Mouse (Mus musculus): Measurements from ENCODE around the gene Slfn2. TPM values are rescaled to one million over a fixed set of nuclear protein-coding genes. Genes with fewer than 3 reads are reported as not detected.

Gene Slfn2
- 16.3 and 18.4 TPM in 2 replicates for polyA plus RNA-seq (2012; rRNA removed; ENCODE audit: low replicate concordance)

GRCm38 (mm10) chr11:83064946-83065345 lies at the start of gene Slfn2:
Gene Slfn2 (plus strand): TSS chr11:83065112.

GRCm38 (mm10) chr11:83020621-83021020 lies 44.3 kb upstream of the Slfn2 start, which contains the start of gene Slfn8:
Gene Slfn8 (minus strand): TSS chr11:83020810.

GRCm38 (mm10) chr11:83116597-83117227 lies 51.8 kb downstream of the Slfn2 start, which contains the start of gene Slfn1:
Gene Slfn1 (plus strand): TSS chr11:83116849.

Other genes with a start within 250 kb of the Slfn2 start
- 12.6 and 19.4 TPM in 2 replicates for gene Rffl, start 193.9 kb upstream of the Slfn2 start, polyA plus RNA-seq (2012; rRNA removed; ENCODE audit: low replicate concordance)
- gene Rad51d, start 174.5 kb upstream of the Slfn2 start, polyA plus RNA-seq (2012; rRNA removed; ENCODE audit: low replicate concordance) = 19.5 and 19.6 TPM in 2 replicates
- gene Fndc8, start 173.0 kb upstream of the Slfn2 start, polyA plus RNA-seq (2012; rRNA removed; ENCODE audit: low replicate concordance) = 2.0 and 2.5 TPM in 2 replicates
- 39.4 and 50.3 TPM in 2 replicates for gene Nle1, start 156.7 kb upstream of the Slfn2 start, polyA plus RNA-seq (2012; rRNA removed; ENCODE audit: low replicate concordance)
- 6.5 and 28.9 TPM in 2 replicates for gene Unc45b, start 154.6 kb upstream of the Slfn2 start, polyA plus RNA-seq (2012; rRNA removed; ENCODE audit: low replicate concordance)
- 12.2 and 27.0 TPM in 2 replicates for gene Slfn5, start 113.8 kb upstream of the Slfn2 start, polyA plus RNA-seq (2012; rRNA removed; ENCODE audit: low replicate concordance)
- gene Slfn9, start 73.3 kb upstream of the Slfn2 start, polyA plus RNA-seq (2012; rRNA removed; ENCODE audit: low replicate concordance) = 1.1 and 1.4 TPM in 2 replicates
- gene Slfn8, start 44.3 kb upstream of the Slfn2 start, polyA plus RNA-seq (2012; rRNA removed; ENCODE audit: low replicate concordance) = 2.3 and 3.7 TPM in 2 replicates
- 11.5 and 11.9 TPM in 2 replicates for gene Slfn1, start 51.7 kb downstream of the Slfn2 start, polyA plus RNA-seq (2012; rRNA removed; ENCODE audit: low replicate concordance)
- gene Slfn4, start 110.1 kb downstream of the Slfn2 start, polyA plus RNA-seq (2012; rRNA removed; ENCODE audit: low replicate concordance) = 0.20 and 1.0 TPM in 2 replicates
- gene Slfn3, start 126.2 kb downstream of the Slfn2 start, polyA plus RNA-seq (2012; rRNA removed; ENCODE audit: low replicate concordance) = 0.33 and 1.1 TPM in 2 replicates
- gene Slfn14, start 221.6 kb downstream of the Slfn2 start, polyA plus RNA-seq (2012; rRNA removed; ENCODE audit: low replicate concordance) = not detected in 2 replicates
- 26.6 and 43.4 TPM in 2 replicates for gene Ap2b1, start 233.9 kb downstream of the Slfn2 start, polyA plus RNA-seq (2012; rRNA removed; ENCODE audit: low replicate concordance)
- 9.1 and 11.3 TPM in 2 replicates for gene Pex12, start 237.5 kb downstream of the Slfn2 start, polyA plus RNA-seq (2012; rRNA removed; ENCODE audit: low replicate concordance)

Measured in mammary gland, adult 2 months (tissue).